Mouse (Mus musculus): ENCODE data around the gene Fbxo42. TPM values are rescaled to one million over a fixed set of nuclear protein-coding genes. Genes with fewer than 3 reads are reported as not detected.

Fbxo42 gene
- total RNA-seq, 2 experiments from 2014 or later, result 10.2 to 15.3 TPM

DNA sequence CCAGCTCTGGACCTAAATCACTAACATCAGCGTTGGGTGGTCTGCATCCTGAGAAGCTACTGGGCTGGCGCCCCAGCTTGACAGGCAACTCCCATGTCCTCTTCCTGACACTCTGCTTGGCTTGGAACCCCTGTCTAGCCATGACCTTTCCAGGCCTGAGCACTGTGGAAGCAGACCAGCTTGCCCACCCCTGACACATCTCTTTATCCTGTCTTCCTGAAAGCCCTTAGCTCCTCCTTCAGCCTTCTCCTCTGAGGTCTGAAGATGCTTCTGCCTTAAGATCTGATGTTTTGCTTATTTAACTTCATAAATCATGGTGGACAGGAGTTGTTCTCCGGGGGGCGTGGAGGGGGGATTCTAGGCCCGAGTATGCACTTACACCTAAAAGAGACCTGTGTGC is 95.9 kb downstream of the Fbxo42 start:
- no peak for ATAC-seq (replicated peaks; ENCODE audit: low FRiP score, low TSS enrichment, poor library complexity, severe bottlenecking)

DNA sequence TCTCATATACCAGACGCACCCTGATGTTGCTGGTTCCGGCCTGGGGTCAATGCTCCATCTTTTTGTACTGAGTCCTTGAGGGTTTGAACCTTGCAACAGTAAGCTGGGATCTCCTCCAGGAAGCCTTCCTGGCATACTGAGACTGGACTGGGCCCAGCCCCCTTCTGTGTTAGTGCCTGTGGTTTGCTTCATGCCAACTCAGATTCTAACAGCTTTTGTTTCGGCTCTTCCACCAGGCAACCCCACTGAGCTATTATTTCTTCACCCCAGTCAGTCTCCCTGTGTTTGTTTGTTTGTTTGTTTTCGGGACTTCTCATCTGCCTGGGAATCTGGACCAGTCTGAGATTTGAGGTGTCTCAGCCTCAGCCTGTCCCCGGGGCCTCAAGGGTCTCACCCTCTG is 96.7 kb downstream of the Fbxo42 start:
- no peak for ATAC-seq (replicated peaks; ENCODE audit: low FRiP score, low TSS enrichment, poor library complexity, severe bottlenecking)

DNA sequence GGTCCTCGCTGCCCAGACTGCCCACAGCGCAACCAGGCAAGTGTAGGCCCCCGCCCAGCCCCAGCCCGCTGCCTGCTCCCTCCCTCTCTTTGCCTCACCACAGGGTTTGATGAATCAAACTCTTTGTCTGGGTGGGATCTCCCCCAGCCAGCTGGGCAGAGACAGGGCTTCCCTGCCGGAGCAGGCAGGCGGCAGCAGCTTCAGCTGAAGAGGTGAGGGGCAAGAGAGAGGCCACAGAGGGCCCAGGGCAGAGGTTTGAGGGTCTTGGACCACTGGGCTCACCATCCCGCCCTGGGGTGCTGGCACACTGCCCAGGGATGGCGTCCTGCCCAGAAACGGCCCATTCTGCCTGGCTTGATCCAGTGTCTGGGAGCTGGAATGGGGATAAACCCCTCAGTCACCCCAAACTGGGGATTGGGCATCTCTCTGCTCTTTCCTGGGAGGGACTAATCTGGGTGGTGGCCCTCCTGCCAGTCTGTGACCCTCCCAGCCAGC is 97.3 kb downstream of the Fbxo42 start:
- ATAC-seq (replicated peaks; ENCODE audit: low FRiP score, low TSS enrichment, poor library complexity, severe bottlenecking), result no peak

DNA sequence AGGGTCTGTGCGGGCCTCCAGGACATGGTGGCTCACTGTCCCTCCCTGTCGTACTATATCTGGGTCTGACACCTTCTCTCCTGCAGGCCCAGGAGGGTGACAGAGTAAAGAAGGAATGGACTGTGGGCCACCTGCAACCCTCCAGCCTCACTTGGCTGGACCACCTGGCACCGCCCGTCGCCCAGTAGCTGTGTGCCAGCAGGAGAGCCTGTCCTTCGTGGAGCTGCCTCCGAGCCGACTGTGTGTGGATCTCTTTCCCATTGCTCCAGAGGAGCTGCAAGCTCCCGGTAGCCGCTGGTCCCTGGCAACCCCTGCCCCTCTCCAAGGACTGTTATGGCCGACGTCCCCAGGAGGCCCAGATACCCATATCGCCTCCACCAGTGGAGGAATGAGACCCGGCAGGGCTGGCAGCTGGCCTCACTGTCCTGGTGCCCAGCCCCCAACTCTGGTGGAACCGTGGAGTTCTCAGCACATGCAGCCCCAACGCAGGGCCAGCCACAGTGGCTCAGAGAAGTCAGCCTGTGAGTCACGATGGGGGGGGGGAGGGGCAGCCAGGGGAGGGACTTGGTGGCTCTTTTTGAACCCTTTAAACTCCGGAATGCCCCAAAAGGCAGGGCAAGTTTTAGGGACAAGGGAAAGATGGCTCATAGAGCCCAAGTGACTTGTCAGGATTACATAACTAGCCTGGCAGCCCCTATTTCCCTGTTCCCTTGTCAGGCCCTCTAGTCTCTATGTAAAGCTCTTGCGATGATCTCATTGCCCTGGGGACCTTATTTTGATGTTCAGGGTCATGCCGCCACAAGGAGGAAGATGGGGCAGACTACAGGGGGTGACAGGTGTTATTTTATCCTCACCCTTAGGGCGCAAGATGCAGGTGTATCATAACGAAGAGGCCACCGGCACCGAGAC is 98.6 kb downstream of the Fbxo42 start:
- ATAC-seq (replicated peaks; ENCODE audit: low FRiP score, low TSS enrichment, poor library complexity, severe bottlenecking), result no peak

DNA sequence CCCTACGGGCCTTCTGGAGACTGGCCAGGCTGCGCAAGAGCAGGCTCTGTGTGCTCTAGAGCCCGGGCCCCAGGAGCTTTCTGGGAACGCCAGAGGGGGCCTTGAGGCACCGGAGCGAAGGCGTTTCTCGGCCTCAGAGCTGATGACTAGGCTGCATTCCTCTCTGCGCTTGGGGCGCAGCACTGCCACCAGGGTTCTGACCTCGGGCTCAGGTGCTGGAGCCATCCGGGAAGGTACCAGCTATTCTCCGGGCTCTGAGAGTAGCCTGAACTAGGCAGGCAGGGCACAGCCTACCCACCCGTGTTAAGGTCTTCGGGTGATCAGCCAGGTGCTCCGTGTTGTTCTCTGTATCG is 99.3 kb downstream of the Fbxo42 start:
- no peak for ATAC-seq (replicated peaks; ENCODE audit: low FRiP score, low TSS enrichment, poor library complexity, severe bottlenecking)

DNA sequence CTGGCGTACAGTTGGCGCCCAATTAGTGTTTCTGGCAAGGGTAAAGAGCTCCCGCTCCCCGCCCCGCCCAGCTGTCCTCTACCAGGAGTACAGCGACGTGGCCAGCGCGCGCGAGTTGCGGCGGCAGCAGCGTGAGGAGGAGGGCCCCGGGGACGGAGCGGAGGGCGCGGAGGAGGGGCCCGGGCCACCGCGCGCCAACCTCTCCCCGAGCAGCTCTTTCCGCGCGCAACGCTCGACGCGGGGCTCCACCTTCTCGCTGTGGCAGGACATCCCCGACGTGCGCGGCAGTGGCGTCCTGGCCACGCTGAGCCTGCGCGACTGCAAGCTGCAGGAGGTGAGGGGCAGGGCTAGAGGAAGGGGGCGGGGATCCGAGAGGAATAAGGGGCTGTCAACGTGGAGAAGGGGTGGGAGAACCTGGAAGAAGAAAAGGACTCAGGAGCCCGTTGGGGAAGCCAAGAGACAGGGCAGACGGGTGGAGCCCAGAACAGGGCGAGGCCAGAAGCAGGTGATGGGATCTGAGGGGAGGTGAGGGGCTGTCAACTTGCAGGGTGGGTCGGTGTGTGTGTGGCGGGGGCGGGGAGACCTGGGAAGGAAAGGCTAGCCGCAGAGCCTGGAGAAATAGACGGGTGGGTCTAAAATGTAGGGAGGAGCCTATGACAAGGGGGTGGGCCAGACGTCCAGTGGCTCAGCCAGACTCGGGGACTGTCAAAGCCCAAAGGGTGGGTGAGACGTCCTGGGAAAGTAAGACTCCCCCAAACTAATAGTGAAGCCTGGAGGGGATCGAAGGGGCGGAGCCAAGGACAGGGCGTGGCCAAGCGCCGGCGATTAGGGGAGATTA is 100.3 kb downstream of the Fbxo42 start:
- ATAC-seq (replicated peaks; ENCODE audit: low FRiP score, low TSS enrichment, poor library complexity, severe bottlenecking), result no peak

DNA sequence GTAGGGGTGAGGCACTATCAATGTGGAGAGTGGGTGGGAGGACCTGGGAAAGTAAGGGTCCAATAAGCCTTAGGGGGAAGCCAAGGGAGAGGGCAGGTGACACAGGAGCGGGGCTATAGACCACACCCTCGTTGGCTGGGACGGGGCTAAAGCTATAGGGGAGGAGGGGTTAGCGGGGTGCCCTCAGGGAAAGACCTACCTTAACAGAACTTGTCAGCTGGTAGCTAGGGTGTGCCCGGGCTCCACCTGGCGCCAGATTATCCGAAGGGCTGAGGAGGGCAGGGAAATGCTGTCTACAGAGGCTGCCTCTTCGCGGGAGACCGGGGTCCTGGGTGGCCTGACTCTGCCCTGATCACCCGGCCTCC is 100.9 kb downstream of the Fbxo42 start:
- ATAC-seq (replicated peaks; ENCODE audit: low FRiP score, low TSS enrichment, poor library complexity, severe bottlenecking), result peak; percentile 35

DNA sequence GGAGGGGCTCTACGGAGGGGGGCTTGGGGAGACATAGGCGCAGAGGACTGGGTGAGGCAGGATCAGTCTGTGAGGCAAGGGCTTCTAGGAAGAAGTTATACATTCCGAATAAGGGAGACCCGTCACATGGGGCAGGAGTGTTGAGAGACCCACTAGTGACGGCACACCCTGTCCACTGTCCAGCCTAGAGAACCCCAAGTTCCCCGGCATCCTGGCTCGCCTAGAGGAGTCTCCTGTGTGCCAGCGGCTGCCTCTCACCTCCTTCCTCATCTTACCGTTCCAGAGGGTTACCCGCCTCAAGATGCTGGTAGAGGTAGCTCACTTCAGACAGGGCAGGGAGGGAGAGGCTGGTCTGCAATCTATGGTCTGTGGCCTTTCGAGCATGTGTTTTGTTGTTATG is 101.7 kb downstream of the Fbxo42 start:
- no peak for ATAC-seq (replicated peaks; ENCODE audit: low FRiP score, low TSS enrichment, poor library complexity, severe bottlenecking)

DNA sequence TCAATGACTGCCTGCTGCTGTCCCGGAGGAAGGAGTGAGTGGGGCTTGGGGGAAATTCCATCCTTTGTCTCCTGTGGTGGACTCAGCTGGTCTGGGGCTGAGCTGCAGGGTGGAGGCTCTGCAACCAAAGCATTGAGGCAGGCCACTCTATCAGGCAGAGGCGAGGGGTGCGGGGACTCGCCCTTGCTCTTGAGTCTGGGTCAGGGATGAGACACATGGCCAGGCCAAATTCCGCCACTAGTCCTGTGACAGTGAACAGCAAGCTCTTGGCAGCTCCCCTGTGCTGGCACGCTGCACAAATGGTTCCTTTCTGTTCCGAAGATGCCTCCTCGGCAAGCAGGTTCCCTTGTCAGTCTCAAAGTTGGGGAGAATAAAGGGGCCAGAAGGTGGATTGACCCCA is 103.4 kb downstream of the Fbxo42 start:
- ATAC-seq (replicated peaks; ENCODE audit: low FRiP score, low TSS enrichment, poor library complexity, severe bottlenecking), result no peak

DNA sequence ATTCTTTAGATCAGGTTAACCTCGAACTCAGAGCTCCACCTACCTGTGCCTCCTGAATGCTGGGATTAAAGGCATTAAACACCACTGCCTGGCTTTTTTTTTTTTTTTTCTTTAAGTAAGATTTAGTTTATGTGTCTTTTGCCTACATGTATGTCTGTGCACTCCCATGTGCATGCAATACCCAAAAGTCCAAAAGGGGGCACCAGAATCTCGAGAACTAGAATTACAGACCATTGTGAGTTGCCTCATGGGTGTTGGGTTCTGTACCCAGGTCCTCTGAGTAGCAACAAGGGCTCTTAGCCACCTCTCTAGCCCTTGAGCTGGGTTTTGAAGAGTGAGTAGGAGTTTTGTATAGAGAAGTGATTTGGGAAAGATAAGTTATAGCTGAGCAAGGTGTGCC is 104.9 kb downstream of the Fbxo42 start:
- no peak for ATAC-seq (replicated peaks; ENCODE audit: low FRiP score, low TSS enrichment, poor library complexity, severe bottlenecking)

Other genes with a start within 250 kb of the Fbxo42 start
- gene Padi2, start 241.6 kb upstream of the Fbxo42 start, total RNA-seq (2014; fragmentation: Nextera tagmentation), result 1.3 and 1.6 TPM in 2 replicates
- gene Padi2, start 241.6 kb upstream of the Fbxo42 start, total RNA-seq (2017), result 2.9 and 3.8 TPM in 2 replicates
- 154 and 177 TPM in 2 replicates for gene Sdhb, start 186.7 kb upstream of the Fbxo42 start, total RNA-seq (2014; fragmentation: Nextera tagmentation)
- 99.5 and 128 TPM in 2 replicates for gene Sdhb, start 186.7 kb upstream of the Fbxo42 start, total RNA-seq (2017)
- gene Atp13a2, start 161.0 kb upstream of the Fbxo42 start, total RNA-seq (2014; fragmentation: Nextera tagmentation), result 24.6 and 25.2 TPM in 2 replicates
- gene Atp13a2, start 161.0 kb upstream of the Fbxo42 start, total RNA-seq (2017), result 20.4 and 28.7 TPM in 2 replicates
- not detected in 2 replicates for gene Mfap2, start 137.5 kb upstream of the Fbxo42 start, total RNA-seq (2014; fragmentation: Nextera tagmentation)
- not detected in 2 replicates for gene Mfap2, start 137.5 kb upstream of the Fbxo42 start, total RNA-seq (2017)
- gene Crocc, start 87.4 kb upstream of the Fbxo42 start, total RNA-seq (2014; fragmentation: Nextera tagmentation), result 6.9 and 8.9 TPM in 2 replicates
- gene Crocc, start 87.4 kb upstream of the Fbxo42 start, total RNA-seq (2017), result 1.3 and 5.7 TPM in 2 replicates
- gene Necap2, start 69.6 kb upstream of the Fbxo42 start, total RNA-seq (2014; fragmentation: Nextera tagmentation), result 127 and 188 TPM in 2 replicates
- 123 and 153 TPM in 2 replicates for gene Necap2, start 69.6 kb upstream of the Fbxo42 start, total RNA-seq (2017)
- gene Spata21, start 59.6 kb upstream of the Fbxo42 start, total RNA-seq (2014; fragmentation: Nextera tagmentation), result not detected in 2 replicates
- not detected in 2 replicates for gene Spata21, start 59.6 kb upstream of the Fbxo42 start, total RNA-seq (2017)
- gene Szrd1, start 8.1 kb upstream of the Fbxo42 start, total RNA-seq (2014; fragmentation: Nextera tagmentation), result 29.0 and 42.6 TPM in 2 replicates
- 33.3 and 37.4 TPM in 2 replicates for gene Szrd1, start 8.1 kb upstream of the Fbxo42 start, total RNA-seq (2017)
- gene Rsg1, start 66.0 kb downstream of the Fbxo42 start, total RNA-seq (2014; fragmentation: Nextera tagmentation), result 0.81 and 10.9 TPM in 2 replicates
- 3.2 TPM in 1 of 2 replicates, not detected in the other for gene Rsg1, start 66.0 kb downstream of the Fbxo42 start, total RNA-seq (2017)
- gene Arhgef19, start 91.6 kb downstream of the Fbxo42 start, total RNA-seq (2014; fragmentation: Nextera tagmentation), result not detected in 2 replicates
- gene Arhgef19, start 91.6 kb downstream of the Fbxo42 start, total RNA-seq (2017), result not detected in 2 replicates
- 0.30 and 1.2 TPM in 2 replicates for gene Epha2, start 153.3 kb downstream of the Fbxo42 start, total RNA-seq (2014; fragmentation: Nextera tagmentation)
- gene Epha2, start 153.3 kb downstream of the Fbxo42 start, total RNA-seq (2017), result not detected in 2 replicates
- gene Fam131c, start 220.3 kb downstream of the Fbxo42 start, total RNA-seq (2014; fragmentation: Nextera tagmentation), result not detected in 2 replicates
- gene Fam131c, start 220.3 kb downstream of the Fbxo42 start, total RNA-seq (2017), result not detected in 2 replicates

Data from megakaryocyte-erythroid progenitor cell, adult 5-6 weeks (primary cell).